Comparison of ENCODE assay signal across 11 mouse cellular contexts in genomic region chr3:137895196-137895595, GRCm38 (mm10). TPM values are rescaled to one million over a fixed set of nuclear protein-coding genes. Genes with fewer than 3 reads are reported as not detected.
DNase-seq lines count a peak whose midpoint lies in the region; TF ChIP-seq lines count a peak whose summit lies in the region.
"Had no signal": no experiment of that assay in that cellular context is flagged by ENCODE, and none has a peak within 500 bp of the region (broad histone marks: within the 10 kb centered on the region; RNA-seq: fewer than 3 reads in every experiment).

No protein-coding gene starts in this region.

- no peak overlapping the region for H3K4me3 ChIP-seq in lung, adult 2 months (replicated peaks; ENCODE audit: extremely low read depth, low read depth, low read length)
- no peak overlapping the region for H3K4me3 ChIP-seq in small intestine, adult 2 months (ENCODE audit: low read depth, low read length)
- H3K4me3 ChIP-seq: neural tube, embryonic 15.5 days had no signal

- no peaks in the 10 kb centered on the region; the same call in 1 of the 2 replicates for H3K4me1 ChIP-seq in lung, adult 2 months (ENCODE audit: control insufficient read depth, insufficient read depth, low read length)
- H3K4me1 ChIP-seq in small intestine, adult 2 months (ENCODE audit: control insufficient read depth, insufficient read depth, insufficient read length, low read length), result no peaks in the 10 kb centered on the region
- H3K4me1 ChIP-seq: neural tube, embryonic 15.5 days had no signal

- H3K27ac ChIP-seq in small intestine, adult 2 months (ENCODE audit: insufficient read depth, low read depth, low read length), result no peak overlapping the region
- H3K27ac ChIP-seq: neural tube, embryonic 15.5 days had no signal

- H3K27me3 ChIP-seq in small intestine, adult 2 months (ENCODE audit: control insufficient read depth, insufficient read depth, low read length), result no peaks in the 10 kb centered on the region
- H3K27me3 ChIP-seq: neural tube, embryonic 15.5 days had no signal

- peaks cover 5% of the 10 kb centered on the region for H3K36me3 ChIP-seq in small intestine, adult 2 months (ENCODE audit: control insufficient read depth, insufficient read depth, low read length)

- WGBS in lung, adult 2 months, result 94% methylated on average over 3 of the region's 3 CpGs
- WGBS in small intestine, adult 2 months, result 91% methylated on average over 3 of the region's 3 CpGs

- TF ChIP-seq POLR2A in lung, adult 2 months (IDR thresholded peaks at IDR 0.05; ENCODE audit: borderline replicate concordance, extremely low read depth, low read depth, low read length), result no peak
- no peak for TF ChIP-seq POLR2A in small intestine, adult 2 months (IDR thresholded peaks at IDR 0.05; ENCODE audit: low read depth, low read length)

- peak; percentile 60 for TF ChIP-seq CTCF in lung, adult 2 months (IDR thresholded peaks at IDR 0.05; ENCODE audit: insufficient read depth, low read length)
- peak; percentile 49; the same call in 1 of the 2 replicates for TF ChIP-seq CTCF in small intestine, adult 2 months (IDR thresholded peaks at IDR 0.05; ENCODE audit: extremely low read depth, insufficient read length, insufficient replicate concordance, low read depth, low read length)

- DNase-seq in embryo, embryonic 10.5 days (ENCODE audit: low spot score), result peak; percentile 21
- DNase-seq in embryo, embryonic 9.5 days (ENCODE audit: extremely low spot score), result no peak
- DNase-seq in lung, adult 2 months, result no peak
- no peak for DNase-seq in lung, adult 18-20 months
- DNase-seq in brain, adult 2 months (ENCODE audit: low read depth, low spot score), result peak; percentile 15
- DNase-seq in ovary, postnatal 10 days (ENCODE audit: low spot score), result no peak
- no peak for DNase-seq in adrenal gland, postnatal 25 days
- DNase-seq: kidney, adult 18-20 months; lung, postnatal 36 days had no signal

RNA-seq across cellular contexts. Expression of gene Lamtor3, which starts 23.1 kb away (rescaled TPM):
- polyA plus RNA-seq in lung, adult 2 months (2012; rRNA removed), result 19.6 and 31.7 TPM in 2 replicates
- polyA plus RNA-seq in small intestine, adult 2 months (2012; rRNA removed), result 7.3 and 9.4 TPM in 2 replicates
- total RNA-seq in adrenal gland, postnatal 25 days (2021), result 65.6 and 71.3 TPM in 2 replicates

RNA-seq across cellular contexts. Expression of gene Dnajb14, which starts 27.7 kb away (rescaled TPM):
- 3.7 and 6.1 TPM in 2 replicates for polyA plus RNA-seq in lung, adult 2 months (2012; rRNA removed)
- 1.1 and 2.0 TPM in 2 replicates for polyA plus RNA-seq in small intestine, adult 2 months (2012; rRNA removed)
- 18.0 and 22.4 TPM in 2 replicates for total RNA-seq in adrenal gland, postnatal 25 days (2021)

RNA-seq across cellular contexts. Expression of gene H2afz, which starts 30.9 kb away (rescaled TPM):
- polyA plus RNA-seq in lung, adult 2 months (2012; rRNA removed), result 400 and 437 TPM in 2 replicates
- polyA plus RNA-seq in small intestine, adult 2 months (2012; rRNA removed), result 329 and 401 TPM in 2 replicates
- 170 and 200 TPM in 2 replicates for total RNA-seq in adrenal gland, postnatal 25 days (2021)

Comparison
In these comparisons a context has a peak if more than half of its experiments do, and no peak if none do; other contexts are left out.
1. DNase-seq: peak in embryo, embryonic 10.5 days (single experiment) and brain, adult 2 months (single experiment); none in embryo, embryonic 9.5 days (single experiment), lung, adult 2 months (single experiment), lung, adult 18-20 months (0 of 2), ovary, postnatal 10 days (single experiment) and adrenal gland, postnatal 25 days (single experiment).